Mouse (Mus musculus) CH12.LX (cell line): ENCODE measurements around the gene Ftcd. TPM values are rescaled to one million over a fixed set of nuclear protein-coding genes. Genes with fewer than 3 reads are reported as not detected.

Source experiments
- DNase-seq: peaks from one replicate; pipeline ENCODE4 v3.0.0-alpha.2; 2013; ENCODE audit errors: extremely low read depth
- H3K27ac ChIP-seq: 2 replicates; pipeline ENCODE4 v1.5.1; 2012; ENCODE audit warnings: low read depth, mild to moderate bottlenecking, control low read depth, moderate library complexity; ENCODE audit not compliant: insufficient read depth
- H3K27me3 ChIP-seq: replicated peaks from 2 replicates; pipeline ENCODE3; 2012; ENCODE audit warnings: inconsistent platforms
- H3K36me3 ChIP-seq, 2 experiments: replicated peaks in 1 of 2; 2 replicates each; pipeline versions ENCODE3 to v1.6.1; 2012; ENCODE audit warnings: inconsistent platforms in 1 of 2, low read length in 1 of 2, mild to moderate bottlenecking in 1 of 2, mixed read lengths in 1 of 2, moderate library complexity in 1 of 2; ENCODE audit not compliant: control insufficient read depth in 1 of 2, insufficient read depth in 1 of 2
- H3K4me1 ChIP-seq, 2 experiments: 2 replicates each; pipeline ENCODE4 v1.6.1; 2012; ENCODE audit warnings: inconsistent platforms in 1 of 2, moderate library complexity in 1 of 2; ENCODE audit not compliant: insufficient read depth in 2 of 2, control insufficient read depth in 1 of 2
- H3K4me2 ChIP-seq: 2 replicates; pipeline ENCODE4 v1.6.1; 2012; ENCODE audit warnings: low read depth, mild to moderate bottlenecking, control low read depth; ENCODE audit not compliant: poor library complexity, insufficient read depth, severe bottlenecking
- H3K4me3 ChIP-seq, 3 experiments: fragments of 150-350 bp in 1 of 3; sonication (generic) in 1 of 3; replicated peaks in 1 of 3; 2 replicates each; pipeline versions ENCODE3 to v1.5.1; 2011 to 2012; ENCODE audit warnings: low read depth in 2 of 3, low read length in 2 of 3, mild to moderate bottlenecking in 2 of 3, moderate library complexity in 2 of 3, control low read depth in 1 of 3, improper control_type of control experiment in 1 of 3, inconsistent platforms in 1 of 3, mixed read lengths in 1 of 3; ENCODE audit not compliant: poor library complexity in 1 of 3
- H3K79me2 ChIP-seq: replicated peaks from 2 replicates; pipeline ENCODE4 v1.6.1; 2012; ENCODE audit warnings: mild to moderate bottlenecking, moderate library complexity; ENCODE audit not compliant: control insufficient read depth, poor library complexity, insufficient read depth, severe bottlenecking; ENCODE audit errors: extremely low read depth
- H3K9ac ChIP-seq: 2 replicates; pipeline ENCODE4 v1.6.1; 2012; ENCODE audit warnings: low read depth, mild to moderate bottlenecking, control low read depth, moderate library complexity; ENCODE audit not compliant: insufficient read depth
- H3K9me3 ChIP-seq: replicated peaks from 2 replicates; pipeline ENCODE3; 2012; ENCODE audit warnings: low read length, inconsistent platforms, mixed read lengths
- BHLHE40 ChIP-seq: IDR thresholded peaks from 2 replicates; pipeline ENCODE4 v1.6.1; 2011; ENCODE audit warnings: mild to moderate bottlenecking, low read depth, low read length, improper control_type of control experiment
- CHD1 ChIP-seq: IDR thresholded peaks from 2 replicates; pipeline ENCODE4 v1.6.1; 2012; ENCODE audit warnings: low read depth, low read length, improper control_type of control experiment, inconsistent platforms
- CHD2 ChIP-seq: IDR thresholded peaks from 2 replicates; pipeline ENCODE4 v1.6.1; 2011; ENCODE audit warnings: low read length, improper control_type of control experiment
- CTCF ChIP-seq, 2 experiments: IDR thresholded peaks in 1 of 2; conservative IDR thresholded peaks in 1 of 2; 2 replicates each; pipeline ENCODE4 v1.5.1; 2011 to 2012; ENCODE audit warnings: low read depth in 2 of 2, low read length in 2 of 2, improper control_type of control experiment in 1 of 2, inconsistent platforms in 1 of 2, mild to moderate bottlenecking in 1 of 2, moderate library complexity in 1 of 2
- E2F4 ChIP-seq: IDR thresholded peaks from 2 replicates; pipeline ENCODE4 v1.6.1; 2011; ENCODE audit warnings: low read depth, low read length, improper control_type of control experiment; ENCODE audit not compliant: insufficient replicate concordance
- ELF1 ChIP-seq: IDR thresholded peaks from 2 replicates; pipeline ENCODE4 v1.6.1; 2014; ENCODE audit warnings: low read depth, mild to moderate bottlenecking, inconsistent platforms, low read length, improper control_type of control experiment
- ETS1 ChIP-seq: conservative IDR thresholded peaks from 2 replicates; pipeline ENCODE4 v1.6.1; 2012; ENCODE audit warnings: low read depth, mild to moderate bottlenecking, inconsistent platforms, low read length, improper control_type of control experiment, moderate library complexity
- HCFC1 ChIP-seq: IDR thresholded peaks from 2 replicates; pipeline ENCODE4 v1.6.1; 2012; ENCODE audit warnings: low read depth, mild to moderate bottlenecking, inconsistent platforms, low read length, improper control_type of control experiment
- JUND ChIP-seq: conservative IDR thresholded peaks from 2 replicates; pipeline ENCODE4 v1.6.1; 2011; ENCODE audit warnings: low read depth, low read length, improper control_type of control experiment
- MAFK ChIP-seq: IDR thresholded peaks from 2 replicates; pipeline ENCODE4 v1.6.1; 2011; ENCODE audit warnings: low read length, improper control_type of control experiment; ENCODE audit not compliant: insufficient replicate concordance
- MYC ChIP-seq: IDR thresholded peaks from 2 replicates; pipeline ENCODE4 v1.6.1; 2011; ENCODE audit warnings: low read depth, mild to moderate bottlenecking, improper control_type of control experiment, low read length
- NELFE ChIP-seq: IDR thresholded peaks from 2 replicates; pipeline ENCODE4 v1.6.1; 2011; ENCODE audit warnings: low read depth, low read length, improper control_type of control experiment
- PAX5 ChIP-seq: IDR thresholded peaks from 2 replicates; pipeline ENCODE4 v1.6.1; 2012; ENCODE audit warnings: low read length, inconsistent platforms, mixed read lengths
- POLR2A ChIP-seq: IDR thresholded peaks from 2 replicates; pipeline ENCODE4 v1.6.1; 2011; ENCODE audit warnings: low read depth, mild to moderate bottlenecking, improper control_type of control experiment, low read length
- POLR2AphosphoS2 ChIP-seq: IDR thresholded peaks from 2 replicates; pipeline ENCODE4 v1.6.1; 2011; ENCODE audit warnings: low read depth, low read length, improper control_type of control experiment
- RCOR1 ChIP-seq: conservative IDR thresholded peaks from 2 replicates; pipeline ENCODE4 v1.6.1; 2012; ENCODE audit warnings: low read depth, mild to moderate bottlenecking, inconsistent platforms, low read length, improper control_type of control experiment
- SMC3 ChIP-seq: IDR thresholded peaks from 2 replicates; pipeline ENCODE4 v1.6.1; 2011; ENCODE audit warnings: low read depth, low read length, improper control_type of control experiment
- TCF12 ChIP-seq: IDR thresholded peaks from 2 replicates; pipeline ENCODE4 v1.6.1; 2014; ENCODE audit warnings: low read depth, mild to moderate bottlenecking, inconsistent platforms, low read length, improper control_type of control experiment
- UBTF ChIP-seq: IDR thresholded peaks from 2 replicates; pipeline ENCODE4 v1.6.1; 2012; ENCODE audit warnings: low read depth, mild to moderate bottlenecking, inconsistent platforms, low read length, improper control_type of control experiment, moderate library complexity
- USF1 ChIP-seq: IDR thresholded peaks from 2 replicates; pipeline ENCODE4 v1.6.1; 2014; ENCODE audit warnings: low read depth, mild to moderate bottlenecking, inconsistent platforms, low read length, improper control_type of control experiment
- USF2 ChIP-seq: conservative IDR thresholded peaks from 2 replicates; pipeline ENCODE4 v1.6.1; 2011; ENCODE audit warnings: low read depth, low read length, improper control_type of control experiment
- ZC3H11A ChIP-seq: IDR thresholded peaks from 2 replicates; pipeline ENCODE4 v1.6.1; 2012; ENCODE audit warnings: low read depth, mild to moderate bottlenecking, inconsistent platforms, low read length, improper control_type of control experiment
- ZNF384 ChIP-seq: IDR thresholded peaks from 2 replicates; pipeline ENCODE4 v1.6.1; 2012; ENCODE audit warnings: low read depth, low read length, improper control_type of control experiment, inconsistent platforms
- dilution Hi-C: fragments of 300-500 bp; cut with MboI; formaldehyde crosslinking; loops from 2 replicates; pipeline ENCODE4 v1.14.3; 2020; ENCODE audit warnings: low sequenced_read_pairs; ENCODE audit not compliant: extremely low pct_unique_long_range_greater_than_20kb, extremely low pct_ligation_motif_present
- in situ Hi-C: fragments of 300-500 bp; cut with MboI; formaldehyde crosslinking; loops from 3 replicates; pipeline ENCODE4 v1.14.3; 2019; ENCODE audit warnings: low sequenced_read_pairs, low pct_ligation_motif_present, low pct_unique_long_range_greater_than_20kb, mixed read lengths
- polyA plus RNA-seq: library from polyadenylated mRNA; unstranded; fragments of >175 nt; gene quantifications from 2 replicates; pipeline ENCODE4 v1.2.1, GENCODE M21; 2012; ENCODE audit warnings: low read depth; ENCODE audit not compliant: insufficient read length
- total RNA-seq, 2 experiments: library from RNA; depleted of rRNA; stranded (reverse); fragments of 300-350 nt in 1 of 2; fragments of >200 nt in 1 of 2; gene quantifications; 2 replicates each; pipeline ENCODE4 v1.2.3; 2012 to 2014

Gene Ftcd
- total and polyA plus RNA-seq, 3 experiments: not detected

- no peak overlapping the region for H3K27ac ChIP-seq
- H3K4me3 ChIP-seq: no peak overlapping the region
- no peaks in the 10 kb centered on the region for H3K9me3 ChIP-seq
- no peak overlapping the region for H3K4me2 ChIP-seq
- no peaks in the 10 kb centered on the region for H3K27me3 ChIP-seq
- H3K79me2 ChIP-seq: no peaks in the 10 kb centered on the region
- H3K36me3 ChIP-seq: peaks cover 91 to 100% of the 10 kb centered on the region in 2 experiments
- TF ChIP-seq USF2 (no peak), USF1 (no peak), JUND (no peak), ZNF384 (no peak), UBTF (no peak), E2F4 (no peak), MAFK (no peak), CHD2 (no peak), MYC (no peak), NELFE (no peak), ELF1 (no peak), CTCF (conservative IDR thresholded peaks at IDR 0.05 in 1 of 2, IDR thresholded peaks at IDR 0.05 in 1 of 2; ENCODE audit: low read depth in 2 of 2, low read length in 2 of 2) (no peak), ZC3H11A (no peak), HCFC1 (no peak), TCF12 (no peak), PAX5 (no peak), BHLHE40 (no peak), ETS1 (no peak)
- DNase-seq: no peak
- no peaks in the 10 kb centered on the region for H3K4me1 ChIP-seq
- in situ Hi-C loops (no loop called here), dilution Hi-C loops (no loop called here)
- H3K9ac ChIP-seq: no peak overlapping the region
Measured at GRCm38 (mm10) chr10:76548218-76548617, 27.2 kb upstream of the Ftcd start.

GRCm38 (mm10) chr10:76550458-76550857, 25.0 kb upstream of the Ftcd start:
- peaks cover 84 to 97% of the 10 kb centered on the region in 2 experiments for H3K36me3 ChIP-seq
- H3K27ac ChIP-seq: no peak overlapping the region
- in situ Hi-C loops: no loop called here
- no peaks in the 10 kb centered on the region for H3K9me3 ChIP-seq
- H3K9ac ChIP-seq: no peak overlapping the region
- H3K27me3 ChIP-seq: no peaks in the 10 kb centered on the region
- H3K79me2 ChIP-seq: no peaks in the 10 kb centered on the region
- no peak overlapping the region for H3K4me3 ChIP-seq
- dilution Hi-C loops: no loop called here
- H3K4me1 ChIP-seq: no peaks in the 10 kb centered on the region
- no peak overlapping the region for H3K4me2 ChIP-seq
- TF ChIP-seq BHLHE40 (no peak), CTCF (conservative IDR thresholded peaks at IDR 0.05 in 1 of 2, IDR thresholded peaks at IDR 0.05 in 1 of 2; ENCODE audit: low read depth in 2 of 2, low read length in 2 of 2) (0 out of 4 replicates have a peak, but pooled peaks of 1 of the 2 experiments have one; percentile 16), UBTF (no peak), POLR2AphosphoS2 (no peak), POLR2A (no peak), CHD1 (no peak), RCOR1 (no peak), SMC3 (peak; percentile 18; the same call in 1 of the 2 replicates)
- TF ChIP-seq, all 38 proteins: peak for 2
- no peak for DNase-seq
